Mouse (Mus musculus) kidney, adult 8-10 months (tissue): Measurements from ENCODE around the gene Olig1.
A peak's percentile ranks its signal among the peaks of the same experiment; 100 is the strongest.

ENCODE experiments used
- DNase-seq, 2 experiments: peaks; one replicate each; pipeline ENCODE4 v3.0.0; 2022

Gene Olig1

GRCm38 (mm10) chr16:91269468-91270211, at the start of gene Olig1:
TSS of gene Olig1 (plus strand) at chr16:91269772.
- peak; percentile 7 to 16 for DNase-seq

- DNase-seq, result no peak
Observed at GRCm38 (mm10) chr16:91222171-91222642, 47.4 kb upstream of the Olig1 start.

- DNase-seq, result no peak
Observed at GRCm38 (mm10) chr16:91222643-91223271, 46.8 kb upstream of the Olig1 start.

GRCm38 (mm10) chr16:91223327-91224067, 46.1 kb upstream of the Olig1 start:
- DNase-seq, result no peak

- no peak for DNase-seq
Observed at GRCm38 (mm10) chr16:91224068-91224402, 45.5 kb upstream of the Olig1 start.

GRCm38 (mm10) chr16:91224481-91225232, 44.9 kb upstream of the Olig1 start:
- no peak for DNase-seq

- no peak for DNase-seq
Observed at GRCm38 (mm10) chr16:91225233-91226037, 44.1 kb upstream of the Olig1 start, which contains the start of gene Olig2. TSS of gene Olig2 (plus strand) at chr16:91225457.

- no peak for DNase-seq
Observed at GRCm38 (mm10) chr16:91226038-91226882, 43.3 kb upstream of the Olig1 start.

GRCm38 (mm10) chr16:91226883-91227759, 42.5 kb upstream of the Olig1 start:
- DNase-seq, result no peak

- DNase-seq, result no peak
Observed at GRCm38 (mm10) chr16:91227760-91228043, 41.9 kb upstream of the Olig1 start.

GRCm38 (mm10) chr16:91228238-91229071, 41.1 kb upstream of the Olig1 start:
- DNase-seq, result no peak

GRCm38 (mm10) chr16:91229072-91229348, 40.6 kb upstream of the Olig1 start:
- no peak for DNase-seq

GRCm38 (mm10) chr16:91229643-91230042, 39.9 kb upstream of the Olig1 start:
- DNase-seq, result no peak

GRCm38 (mm10) chr16:91231781-91232469, 37.6 kb upstream of the Olig1 start:
- DNase-seq, result no peak

- no peak for DNase-seq
Observed at GRCm38 (mm10) chr16:91232470-91233240, 36.9 kb upstream of the Olig1 start.

- DNase-seq, result no peak
Observed at GRCm38 (mm10) chr16:91233241-91233944, 36.2 kb upstream of the Olig1 start.

- DNase-seq, result no peak
Observed at GRCm38 (mm10) chr16:91239024-91239423, 30.5 kb upstream of the Olig1 start.
